In genomic region chr5:134073512-134074041, GRCm38 (mm10) we compare ENCODE assay signal across 13 mouse cellular contexts. TPM values are rescaled to one million over a fixed set of nuclear protein-coding genes. Genes with fewer than 3 reads are reported as not detected.
DNase-seq lines count a peak whose midpoint lies in the region; ATAC-seq lines count a peak whose summit lies in the region.
"Had no signal": no experiment of that assay in that cellular context is flagged by ENCODE, and none has a peak within 500 bp of the region (broad histone marks: within the 10 kb centered on the region; RNA-seq: fewer than 3 reads in every experiment).

No protein-coding gene starts in this region.

- ATAC-seq in forebrain, embryonic 13.5 days: peak; percentile 67
- no peak for ATAC-seq in forebrain, embryonic 12.5 days (ENCODE audit: low FRiP score)
- ATAC-seq in lung, embryonic 15.5 days (ENCODE audit: borderline replicate concordance, extremely low read depth, low FRiP score, low TSS enrichment): peak; percentile 42; the same call in 1 of the 2 replicates
- peak; percentile 79 for ATAC-seq in limb, embryonic 12.5 days (ENCODE audit: insufficient number of reproducible peaks, insufficient read depth, low FRiP score, low TSS enrichment, low read depth)

- H3K27me3 ChIP-seq in forebrain, embryonic 13.5 days: no peaks in the 10 kb centered on the region
- no peaks in the 10 kb centered on the region for H3K27me3 ChIP-seq in forebrain, embryonic 12.5 days
- no peaks in the 10 kb centered on the region for H3K27me3 ChIP-seq in lung, embryonic 15.5 days
- H3K27me3 ChIP-seq in limb, embryonic 12.5 days: peaks cover 4% of the 10 kb centered on the region; the same call in 1 of the 2 replicates

- peaks cover 18% of the 10 kb centered on the region for H3K9me3 ChIP-seq in forebrain, embryonic 13.5 days (replicated peaks)
- H3K9me3 ChIP-seq in forebrain, embryonic 12.5 days: 0 out of 2 replicates have a peak, but pooled peaks cover 3% of the 10 kb centered on the region
- H3K9me3 ChIP-seq in lung, embryonic 15.5 days: no peaks in the 10 kb centered on the region
- H3K9me3 ChIP-seq in limb, embryonic 12.5 days: peaks cover 18% of the 10 kb centered on the region; the same call in 1 of the 2 replicates

- H3K9ac ChIP-seq in forebrain, embryonic 13.5 days: no peak overlapping the region
- H3K9ac ChIP-seq in forebrain, embryonic 12.5 days: no peak overlapping the region
- no peak overlapping the region for H3K9ac ChIP-seq in lung, embryonic 15.5 days
- no peak overlapping the region for H3K9ac ChIP-seq in limb, embryonic 12.5 days (replicated peaks)

- 0 out of 2 replicates have a peak, but pooled peaks cover 8% of the 10 kb centered on the region for H3K4me1 ChIP-seq in forebrain, embryonic 13.5 days
- H3K4me1 ChIP-seq in forebrain, embryonic 12.5 days: no peaks in the 10 kb centered on the region
- peaks cover 9% of the 10 kb centered on the region; the same call in 1 of the 2 replicates for H3K4me1 ChIP-seq in lung, embryonic 15.5 days
- H3K4me1 ChIP-seq in limb, embryonic 12.5 days (replicated peaks): peaks cover 20% of the 10 kb centered on the region

- peak overlapping the region; percentile 38 for H3K27ac ChIP-seq in forebrain, embryonic 13.5 days
- no peak overlapping the region for H3K27ac ChIP-seq in forebrain, embryonic 12.5 days
- H3K27ac ChIP-seq in lung, embryonic 15.5 days: no peak overlapping the region
- peak overlapping the region; percentile 29; the same call in 1 of the 2 replicates for H3K27ac ChIP-seq in limb, embryonic 12.5 days
- H3K27ac ChIP-seq: gastrocnemius, adult 2 months; left cerebral cortex, adult 2 months; stomach, postnatal 0 days had no signal

- WGBS in forebrain, embryonic 13.5 days: 73% methylated on average over 17 of the region's 17 CpGs
- 88% methylated on average over 17 of the region's 17 CpGs for WGBS in forebrain, embryonic 12.5 days
- 45% methylated on average over 17 of the region's 17 CpGs for WGBS in lung, embryonic 15.5 days
- WGBS in limb, embryonic 12.5 days: 10% methylated on average over 17 of the region's 17 CpGs

- no peak overlapping the region for H3K4me3 ChIP-seq in forebrain, embryonic 13.5 days
- H3K4me3 ChIP-seq in forebrain, embryonic 12.5 days (replicated peaks): no peak overlapping the region
- H3K4me3 ChIP-seq in lung, embryonic 15.5 days: no peak overlapping the region
- H3K4me3 ChIP-seq in limb, embryonic 12.5 days (replicated peaks): no peak overlapping the region
- H3K4me3 ChIP-seq: gastrocnemius, adult 2 months; left cerebral cortex, adult 2 months had no signal

- H3K4me2 ChIP-seq in forebrain, embryonic 13.5 days: no peak overlapping the region
- no peak overlapping the region for H3K4me2 ChIP-seq in forebrain, embryonic 12.5 days
- no peak overlapping the region for H3K4me2 ChIP-seq in lung, embryonic 15.5 days
- peak overlapping the region; percentile 37 for H3K4me2 ChIP-seq in limb, embryonic 12.5 days

- no peaks in the 10 kb centered on the region for H3K36me3 ChIP-seq in forebrain, embryonic 13.5 days (ENCODE audit: poor library complexity, severe bottlenecking)
- no peaks in the 10 kb centered on the region for H3K36me3 ChIP-seq in forebrain, embryonic 12.5 days (replicated peaks)
- H3K36me3 ChIP-seq in lung, embryonic 15.5 days: no peaks in the 10 kb centered on the region
- no peaks in the 10 kb centered on the region for H3K36me3 ChIP-seq in limb, embryonic 12.5 days

- DNase-seq in lung, adult 18-20 months: no peak
- DNase-seq in cerebellum, adult 9-10 months: peak; percentile 98
- no peak for DNase-seq in c-Kit-positive CD71-positive TER-119-positive erythroid progenitor cells, embryonic 14.5 days (ENCODE audit: low spot score)
- DNase-seq in left cerebral cortex, adult 18-20 months (ENCODE audit: low spot score in 2 of 2): no peak
- DNase-seq: adrenal gland, adult 2 months; gastrocnemius, adult 2 months; heart, postnatal 10 days had no signal

RNA-seq across cellular contexts. Expression of gene Castor2, which starts 25.9 kb away (rescaled TPM):
- polyA plus RNA-seq in forebrain, embryonic 13.5 days (2015; fragmentation: Nextera tagmentation; extraction: Ambion mirVana): 22.6 and 24.1 TPM in 2 replicates
- polyA plus RNA-seq in forebrain, embryonic 12.5 days (2016; fragmentation: Nextera tagmentation; extraction: Ambion mirVana): 19.4 and 23.1 TPM in 2 replicates
- polyA plus RNA-seq in lung, embryonic 15.5 days (2015; fragmentation: Nextera tagmentation; extraction: Ambion mirVana): 3.3 and 3.7 TPM in 2 replicates
- 13.2 and 14.1 TPM in 2 replicates for polyA plus RNA-seq in limb, embryonic 12.5 days (2016; fragmentation: Nextera tagmentation; extraction: Ambion mirVana)
- total RNA-seq in left cerebral cortex, adult 18-20 months (2021): 10 to 100 TPM; 71.2 to 88.0 TPM

Comparison
In these comparisons a context has a peak if more than half of its experiments do, and no peak if none do; other contexts are left out.
1. H3K27ac ChIP-seq: peak in forebrain, embryonic 13.5 days (single experiment) and limb, embryonic 12.5 days (single experiment); none in forebrain, embryonic 12.5 days (single experiment) and lung, embryonic 15.5 days (single experiment).